Mouse (Mus musculus) G1E (cell line): ENCODE measurements around the gene Cul7.

Source experiments
- CTCF ChIP-seq: IDR thresholded peaks from 2 replicates; pipeline ENCODE4 v1.5.1; 2012; ENCODE audit warnings: low read depth, low read length, inconsistent platforms, mixed read lengths
- TAL1 ChIP-seq: conservative IDR thresholded peaks from 2 replicates; pipeline ENCODE4 v1.6.1; 2012; ENCODE audit warnings: low read depth, low read length, inconsistent platforms, mixed read lengths

DNA sequence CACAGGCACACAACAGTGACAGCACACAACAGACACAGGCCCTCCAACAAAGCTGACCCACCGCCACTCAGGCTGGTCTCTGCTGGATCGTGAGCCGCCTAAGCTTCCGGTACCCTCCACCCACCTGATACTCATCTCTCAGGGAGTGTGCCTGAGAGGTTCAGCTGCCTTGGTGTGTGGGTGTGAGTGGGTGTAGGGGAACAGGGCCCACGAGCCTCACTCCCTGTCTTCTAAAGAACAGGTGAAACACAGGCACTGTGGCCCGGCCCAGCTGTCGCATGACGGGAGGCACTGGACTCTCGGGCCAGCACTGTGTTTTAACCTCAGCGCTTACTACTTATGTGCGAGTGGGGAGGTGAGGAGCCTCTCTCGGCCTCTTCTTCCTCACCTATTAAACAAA lies 52.0 kb downstream of the Cul7 start:
- TF ChIP-seq CTCF (no peak), TAL1 (no peak)
